Mouse (Mus musculus) heart, adult 9 months (tissue): ENCODE results near the gene Cd209f.
"Not testable (repeated sequence)": the region's sequence is repeated elsewhere in the genome, so short reads cannot be mapped to it uniquely, and the experiment has no call there.

ENCODE experiments used
- DNase-seq, 2 experiments: peaks; one replicate each; pipeline ENCODE4 v3.0.0; 2022; ENCODE audit warnings: low spot score in 2 of 2

The Cd209f gene

DNA sequence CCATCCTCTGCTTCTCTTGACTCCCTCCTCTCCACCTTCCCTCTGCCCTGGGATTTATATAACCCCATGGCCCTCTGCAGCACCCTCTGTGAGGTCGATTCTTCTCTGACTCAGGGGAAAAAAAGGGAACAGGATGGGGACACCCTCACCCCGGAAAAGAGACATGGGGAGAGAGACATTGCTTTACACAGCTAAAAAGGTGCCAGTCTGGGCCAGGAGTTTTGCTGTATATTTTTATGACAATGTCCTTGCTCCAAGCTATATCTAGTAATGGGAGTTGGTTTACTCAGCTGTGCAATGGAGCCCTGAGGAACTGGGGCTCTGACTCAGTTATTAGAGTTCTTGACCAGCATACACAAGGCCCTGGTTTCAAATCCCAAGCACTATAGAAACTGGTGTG, at the start of gene Cd209f:
TSS of gene Cd209f (minus strand) at position 101 of the 400 bp plus-strand sequence.
- not testable (repeated sequence) for DNase-seq

DNA sequence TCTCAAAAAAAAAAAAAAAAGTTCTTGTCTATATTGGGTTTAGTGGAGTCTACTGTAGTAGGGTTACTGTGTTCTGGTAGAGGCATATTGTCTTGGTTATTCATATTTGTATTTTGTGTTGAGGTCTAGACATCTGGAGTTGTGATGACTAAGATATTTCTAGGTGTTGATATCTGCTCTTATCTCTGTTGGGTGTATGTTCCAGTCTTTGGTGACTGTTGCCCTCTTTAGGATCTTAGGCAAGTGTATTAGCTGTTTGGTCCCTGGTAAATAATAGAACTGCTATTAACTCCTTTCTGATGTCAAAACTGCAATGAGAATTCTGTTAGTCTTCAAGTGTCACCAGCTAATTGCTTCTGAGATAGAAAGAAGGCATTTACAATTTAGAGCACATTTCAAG, 49.2 kb upstream of the Cd209f start:
- DNase-seq = no peak

DNA sequence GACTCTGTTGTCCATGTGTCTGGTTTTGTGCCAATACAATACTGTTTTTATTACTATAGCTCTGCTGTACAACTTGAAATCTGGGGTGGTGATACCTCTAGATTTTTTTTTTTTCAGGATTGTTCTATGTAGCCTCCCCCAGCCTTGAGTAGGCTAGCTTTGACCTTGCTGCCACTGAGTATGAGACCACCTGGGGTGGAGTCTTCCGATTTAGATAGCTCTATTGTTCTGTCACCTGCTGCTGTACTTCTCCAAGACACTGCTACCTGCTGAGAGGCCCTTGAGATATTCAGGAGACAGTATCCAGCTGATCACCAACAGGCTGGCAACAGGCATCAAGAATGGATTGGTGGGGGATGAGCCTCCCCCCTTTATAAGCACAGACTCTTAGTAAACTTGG, 41.6 kb upstream of the Cd209f start:
- no peak for DNase-seq

DNA sequence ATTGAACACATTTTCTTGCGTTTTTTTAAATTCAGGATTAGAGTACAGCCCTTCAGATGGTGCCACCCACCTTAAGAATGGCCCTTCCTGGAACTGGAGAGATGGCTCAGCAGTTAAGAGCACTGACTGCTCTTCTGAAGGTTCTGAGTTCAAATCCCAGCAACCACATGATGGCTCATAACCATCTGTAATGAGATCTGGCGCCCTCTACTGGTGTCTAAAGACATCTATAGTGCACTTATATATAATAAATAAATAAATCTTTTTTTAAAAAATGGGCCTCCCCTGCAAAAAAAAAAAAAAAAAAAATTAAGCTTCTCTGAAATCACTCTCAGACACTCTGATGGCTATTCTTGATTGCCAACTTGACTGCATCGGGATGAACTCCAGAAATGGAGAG, 36.1 kb upstream of the Cd209f start:
- no peak for DNase-seq

- DNase-seq = peak; percentile 23 to 49
These were observed 34.3 kb upstream of the Cd209f start for GRCm38 (mm10) chr8:4139660-4140646.

DNA sequence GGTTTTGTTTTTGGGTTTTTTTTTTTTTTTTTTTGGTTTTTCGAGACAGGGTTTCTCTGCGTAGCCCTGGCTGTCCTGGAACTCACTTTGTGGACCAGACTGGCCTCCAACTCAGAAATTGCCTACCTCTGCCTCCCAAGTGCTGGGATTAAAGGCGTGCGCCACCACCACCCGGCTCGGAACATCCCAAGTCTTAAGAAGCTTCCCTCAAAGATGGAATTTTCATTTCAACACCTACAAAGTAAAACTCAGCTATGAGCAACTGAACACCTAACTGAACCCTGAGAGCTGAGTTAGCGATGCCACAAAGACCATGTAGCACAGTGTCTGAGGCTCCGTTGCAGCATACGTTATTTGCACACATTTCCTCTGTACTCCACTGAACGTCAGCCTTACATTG, 28.2 kb upstream of the Cd209f start, which contains the start of gene Cd209g:
TSS of gene Cd209g (plus strand) at position 301 of the 400 bp plus-strand sequence.
- DNase-seq = no peak

GRCm38 (mm10) chr8:4088514-4088913, 17.1 kb downstream of the Cd209f start:
- not testable (repeated sequence) for DNase-seq

- not testable (repeated sequence) for DNase-seq
These were observed 18.4 kb downstream of the Cd209f start for GRCm38 (mm10) chr8:4087180-4087722.
